Mouse (Mus musculus) cortical plate, adult 2 months (tissue): Measurements from ENCODE around the gene Gamt.

ENCODE experiments used
- CTCF ChIP-seq: fragments of 200-500 bp; IDR thresholded peaks from 2 replicates; pipeline ENCODE4 v1.5.1; 2011; ENCODE audit warnings: mild to moderate bottlenecking, control low read depth, low read length; ENCODE audit not compliant: insufficient read depth; ENCODE audit errors: extremely low read depth
- POLR2A ChIP-seq: fragments of 200-500 bp; IDR thresholded peaks from 2 replicates; pipeline ENCODE4 v1.6.1; 2011; ENCODE audit warnings: mild to moderate bottlenecking, low read length, control low read depth; ENCODE audit not compliant: insufficient read depth; ENCODE audit errors: extremely low read depth

- no peak for TF ChIP-seq CTCF
- no peak for TF ChIP-seq POLR2A
Observed at GRCm38 (mm10) chr10:80285222-80286070, 24.6 kb upstream of the Gamt start.
